In the genomic region with DNA sequence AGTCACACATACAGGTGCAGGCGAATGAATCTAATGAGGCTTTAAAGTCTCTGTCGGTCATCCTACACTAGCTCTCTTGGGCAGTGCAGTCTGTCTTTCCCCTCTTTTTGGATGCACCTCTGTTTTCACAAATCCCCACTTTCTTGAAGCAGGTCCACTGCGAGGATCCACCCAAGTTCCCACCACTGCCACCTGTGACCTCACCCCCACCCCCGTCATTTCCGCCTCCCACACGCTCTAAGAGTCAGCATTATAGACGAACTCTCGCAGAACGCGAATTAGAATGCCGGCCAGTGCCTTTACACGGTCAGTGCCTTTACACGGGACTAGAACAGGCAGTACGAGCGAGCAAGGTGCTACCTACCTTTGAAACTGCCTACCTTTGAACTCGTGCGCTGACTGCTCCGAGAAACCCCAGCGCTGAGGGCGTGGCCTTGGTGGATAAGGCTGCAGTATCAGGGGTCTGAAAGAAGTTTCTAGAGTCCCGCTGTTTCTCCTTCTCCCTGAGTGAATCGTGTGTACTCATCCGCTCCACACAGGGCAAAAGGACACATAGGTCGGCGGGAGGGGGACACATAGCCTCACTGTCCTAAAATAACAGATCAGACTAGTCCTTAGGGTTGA, we compare ENCODE assay signal across 14 mouse cellular contexts. TPM values are rescaled to one million over a fixed set of nuclear protein-coding genes. Genes with fewer than 3 reads are reported as not detected.
DNase-seq lines count a peak whose midpoint lies in the region; ATAC-seq and TF ChIP-seq lines count a peak whose summit lies in the region.
"Had no signal": no experiment of that assay in that cellular context is flagged by ENCODE, and none has a peak within 500 bp of the region (broad histone marks: within the 10 kb centered on the region; RNA-seq: fewer than 3 reads in every experiment).

No protein-coding gene starts in this region.

- no peaks in the 10 kb centered on the region for H3K36me3 ChIP-seq in kidney, embryonic 14.5 days (ENCODE audit: control insufficient read depth, insufficient read depth, low read length)
- H3K36me3 ChIP-seq in intestine, postnatal 0 days (ENCODE audit: control insufficient read depth, insufficient read depth): no peaks in the 10 kb centered on the region
- peaks cover 25% of the 10 kb centered on the region for H3K36me3 ChIP-seq in myocyte (ENCODE audit: control insufficient read depth, insufficient read depth)
- H3K36me3 ChIP-seq: hindbrain, embryonic 12.5 days; midbrain, embryonic 12.5 days; neural tube, embryonic 12.5 days had no signal

- WGBS in kidney, embryonic 14.5 days: 27% methylated on average over 25 of the region's 25 CpGs
- WGBS in intestine, postnatal 0 days: 29% methylated on average over 25 of the region's 25 CpGs

- H3ac ChIP-seq in myocyte (ENCODE audit: control insufficient read depth, insufficient read length): no peak overlapping the region

- ATAC-seq in kidney, embryonic 14.5 days (ENCODE audit: low FRiP score, low TSS enrichment): 0 out of 2 replicates have a peak, but pooled peaks have one; percentile 13
- ATAC-seq in intestine, postnatal 0 days: peak; percentile 62

- peaks cover 5% of the 10 kb centered on the region; the same call in 1 of the 2 replicates for H3K4me1 ChIP-seq in kidney, embryonic 14.5 days (ENCODE audit: control insufficient read depth, insufficient read depth, low read length)
- H3K4me1 ChIP-seq in intestine, postnatal 0 days (replicated peaks; ENCODE audit: control insufficient read depth, insufficient read depth, low read length): no peaks in the 10 kb centered on the region

- H3K9ac ChIP-seq in kidney, embryonic 14.5 days (ENCODE audit: low read depth, low read length): no peak overlapping the region
- no peak overlapping the region for H3K9ac ChIP-seq in intestine, postnatal 0 days (ENCODE audit: low read depth, low read length)
- H3K9ac ChIP-seq: hindbrain, embryonic 12.5 days; midbrain, embryonic 12.5 days; neural tube, embryonic 12.5 days had no signal

- 0 out of 2 replicates have a peak, but pooled peaks cover 4% of the 10 kb centered on the region for H3K27me3 ChIP-seq in kidney, embryonic 14.5 days (ENCODE audit: control insufficient read depth, insufficient read depth, low read length)
- 0 out of 2 replicates have a peak, but pooled peaks cover 5% of the 10 kb centered on the region for H3K27me3 ChIP-seq in intestine, postnatal 0 days (replicated peaks; ENCODE audit: control insufficient read depth, insufficient read depth, low read length)
- no peaks in the 10 kb centered on the region for H3K27me3 ChIP-seq in myocyte (ENCODE audit: control insufficient read depth, insufficient read depth, insufficient read length)

- H3K4me2 ChIP-seq in kidney, embryonic 14.5 days (replicated peaks; ENCODE audit: low read depth, low read length): 0 out of 2 replicates have a peak overlapping the region, but pooled peaks have one; percentile 6
- H3K4me2 ChIP-seq in intestine, postnatal 0 days (replicated peaks; ENCODE audit: low read depth): peak overlapping the region; percentile 30; the same call in 1 of the 2 replicates
- peak overlapping the region; percentile 51 for H3K4me2 ChIP-seq in myocyte (ENCODE audit: low read depth)
- H3K4me2 ChIP-seq: hindbrain, embryonic 12.5 days; midbrain, embryonic 12.5 days; neural tube, embryonic 12.5 days had no signal

- peak; percentile 27 for TF ChIP-seq POLR2A in myocyte (IDR thresholded peaks at IDR 0.05; ENCODE audit: insufficient read length, low read depth)

- H3K4me3 ChIP-seq in kidney, embryonic 14.5 days (ENCODE audit: low read length): no peak overlapping the region
- no peak overlapping the region for H3K4me3 ChIP-seq in intestine, postnatal 0 days (ENCODE audit: low read depth, low read length)
- H3K4me3 ChIP-seq in myocyte: no peak overlapping the region
- H3K4me3 ChIP-seq: hindbrain, embryonic 12.5 days; layer of hippocampus, adult 2 months; midbrain, embryonic 12.5 days; neural tube, embryonic 12.5 days had no signal

- TF ChIP-seq CTCF in intestine, postnatal 0 days (IDR thresholded peaks at IDR 0.05; ENCODE audit: low read depth): no peak

- DNase-seq in cerebellum, postnatal 10 days: peak; percentile 41 to 49
- no peak for DNase-seq in cerebellum, adult 9-10 months
- DNase-seq in kidney, adult 11 months: no peak
- no peak for DNase-seq in thymus, postnatal 0 days (ENCODE audit: low spot score)
- DNase-seq in right cerebral cortex, postnatal 14 days: no peak
- DNase-seq: B cell, adult 2 months; thymus, postnatal 4 days had no signal

- H3K27ac ChIP-seq in kidney, embryonic 14.5 days (ENCODE audit: low read depth, low read length): no peak overlapping the region
- peak overlapping the region; percentile 60 for H3K27ac ChIP-seq in intestine, postnatal 0 days (ENCODE audit: low read depth, low read length)
- H3K27ac ChIP-seq: hindbrain, embryonic 12.5 days; layer of hippocampus, adult 2 months; midbrain, embryonic 12.5 days; neural tube, embryonic 12.5 days had no signal

- peaks cover 3% of the 10 kb centered on the region for H3K79me2 ChIP-seq in myocyte (ENCODE audit: control insufficient read depth, insufficient read depth)

- H3K9me3 ChIP-seq in kidney, embryonic 14.5 days (ENCODE audit: control insufficient read depth, low read length): no peaks in the 10 kb centered on the region
- H3K9me3 ChIP-seq in intestine, postnatal 0 days (ENCODE audit: control insufficient read depth): no peaks in the 10 kb centered on the region
- H3K9me3 ChIP-seq: hindbrain, embryonic 12.5 days; midbrain, embryonic 12.5 days; neural tube, embryonic 12.5 days had no signal

TF ChIP-seq in myocyte, 11 proteins besides CTCF, POLR2A, EP300 and RAD21:
- peak; percentile 91 for TF ChIP-seq POLR2AphosphoS2 (IDR thresholded peaks at IDR 0.05; ENCODE audit: insufficient read length, low read depth)
- no peak for TF ChIP-seq CEBPB (IDR thresholded peaks at IDR 0.05; ENCODE audit: insufficient read depth, poor library complexity, severe bottlenecking)

RNA-seq across cellular contexts. Expression of gene Speg, which starts 5.6 kb away (rescaled TPM):
- polyA plus RNA-seq in kidney, embryonic 14.5 days (2014; fragmentation: Nextera tagmentation; extraction: Ambion mirVana): 39.6 and 43.5 TPM in 2 replicates
- polyA plus RNA-seq in intestine, postnatal 0 days (2015; fragmentation: Nextera tagmentation; extraction: Ambion mirVana): 20.1 and 21.3 TPM in 2 replicates
- 42.3 TPM for polyA plus RNA-seq in myocyte (2012; fragmentation: generic; extraction: Trizol)
- 1.6 and 1.8 TPM in 2 replicates for polyA plus RNA-seq in thymus, postnatal 0 days (2015; fragmentation: Nextera tagmentation; extraction: Ambion mirVana)

RNA-seq across cellular contexts. Expression of gene Des, which starts 9.3 kb away (rescaled TPM):
- polyA plus RNA-seq in kidney, embryonic 14.5 days (2014; fragmentation: Nextera tagmentation; extraction: Ambion mirVana): 41.5 and 51.6 TPM in 2 replicates
- polyA plus RNA-seq in intestine, postnatal 0 days (2015; fragmentation: Nextera tagmentation; extraction: Ambion mirVana): 233 and 254 TPM in 2 replicates
- polyA plus RNA-seq in myocyte (2012; fragmentation: generic; extraction: Trizol): 2,193 TPM
- polyA plus RNA-seq in thymus, postnatal 0 days (2015; fragmentation: Nextera tagmentation; extraction: Ambion mirVana): 6.0 and 7.4 TPM in 2 replicates

RNA-seq across cellular contexts. Expression of gene Dnpep, which starts 51.7 kb away (rescaled TPM):
- 146 and 150 TPM in 2 replicates for polyA plus RNA-seq in kidney, embryonic 14.5 days (2014; fragmentation: Nextera tagmentation; extraction: Ambion mirVana)
- polyA plus RNA-seq in intestine, postnatal 0 days (2015; fragmentation: Nextera tagmentation; extraction: Ambion mirVana): 125 and 130 TPM in 2 replicates
- polyA plus RNA-seq in myocyte (2012; fragmentation: generic; extraction: Trizol): 170 TPM
- polyA plus RNA-seq in thymus, postnatal 0 days (2015; fragmentation: Nextera tagmentation; extraction: Ambion mirVana): 84.3 and 87.0 TPM in 2 replicates

Comparison
In these comparisons a context has a peak if more than half of its experiments do, and no peak if none do; other contexts are left out.
1. DNase-seq: peak in cerebellum, postnatal 10 days (2 of 2); none in cerebellum, adult 9-10 months (single experiment), kidney, adult 11 months (single experiment), thymus, postnatal 0 days (single experiment) and right cerebral cortex, postnatal 14 days (single experiment).
2. Peak in every context shown above with its lines, with median percentiles within 50 percentile points of each other: H3K4me2 ChIP-seq.